Mouse (Mus musculus): ENCODE measurements at regions not wholly inside any gene's neighbourhood (a gene's known extent, or its start where the extent isn't known, plus 50 kb on each side); places are given as distances from the start of the nearest gene placed in this dataset.

DNA sequence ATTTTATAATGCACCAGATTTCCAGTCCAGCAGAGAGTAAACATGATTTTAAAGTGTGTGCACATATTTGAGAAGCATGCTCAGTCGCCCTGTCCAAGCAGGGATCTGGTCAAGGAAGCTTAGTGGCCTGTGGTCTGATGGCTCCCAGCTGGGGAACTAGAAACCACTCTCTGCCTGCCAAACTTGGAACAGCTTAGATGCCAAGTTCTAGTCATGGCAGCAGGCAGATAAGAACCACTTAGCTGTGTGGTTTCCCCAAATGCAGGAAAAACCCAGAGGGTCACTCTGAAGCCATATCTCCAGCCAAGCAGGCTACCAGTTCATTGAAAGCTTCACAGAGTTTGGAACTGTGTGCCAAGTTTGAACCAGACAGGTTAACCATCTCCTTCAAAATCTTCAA lies 86.1 kb downstream of the Fam114a2 start:
- DNase-seq (ENCODE audit: low spot score in 2 of 2), result no peak

GRCm38 (mm10) chr11:57431886-57432285 lies 86.5 kb downstream of the Fam114a2 start:
- DNase-seq (ENCODE audit: low spot score in 2 of 2), result no peak

DNA sequence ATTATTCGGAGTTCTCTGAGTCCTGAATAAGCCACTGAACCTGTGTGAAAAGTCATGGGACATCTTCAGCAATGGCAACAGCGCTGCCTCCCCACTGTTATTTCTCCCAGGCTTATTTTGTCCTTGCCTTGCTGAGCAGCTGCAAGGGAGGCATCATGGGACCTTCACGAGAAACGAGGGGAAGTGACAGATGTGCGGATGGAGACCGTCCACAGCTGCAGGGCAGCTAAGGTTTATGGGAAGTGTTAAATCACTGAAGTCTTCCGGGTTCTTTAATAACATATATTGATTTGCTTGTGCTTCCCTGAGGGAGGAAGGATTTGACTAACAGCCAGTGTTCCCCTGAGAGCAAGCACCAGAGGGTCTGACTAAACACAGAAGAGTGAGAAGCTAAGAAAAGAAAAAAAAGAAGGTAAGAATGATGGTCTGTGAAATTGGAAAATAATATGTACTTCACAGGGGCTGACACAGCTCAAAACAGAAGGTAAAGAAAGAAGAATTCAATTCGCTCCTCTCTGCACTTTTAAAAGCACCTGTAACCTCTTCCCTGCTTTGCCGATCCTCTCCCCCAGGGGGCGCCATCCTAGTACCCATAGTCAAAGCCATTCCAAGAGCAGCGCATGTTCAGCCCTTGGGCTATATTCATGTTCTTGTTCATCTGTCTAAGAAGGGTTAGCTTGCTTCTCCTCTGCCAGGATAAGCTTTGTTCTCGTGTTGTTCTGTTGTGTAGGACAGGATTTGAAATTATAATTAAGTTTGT lies 92.2 kb downstream of the Fam114a2 start:
- peak in 1 of 2 experiments; percentile 33 for DNase-seq (ENCODE audit: low spot score in 2 of 2)

DNA sequence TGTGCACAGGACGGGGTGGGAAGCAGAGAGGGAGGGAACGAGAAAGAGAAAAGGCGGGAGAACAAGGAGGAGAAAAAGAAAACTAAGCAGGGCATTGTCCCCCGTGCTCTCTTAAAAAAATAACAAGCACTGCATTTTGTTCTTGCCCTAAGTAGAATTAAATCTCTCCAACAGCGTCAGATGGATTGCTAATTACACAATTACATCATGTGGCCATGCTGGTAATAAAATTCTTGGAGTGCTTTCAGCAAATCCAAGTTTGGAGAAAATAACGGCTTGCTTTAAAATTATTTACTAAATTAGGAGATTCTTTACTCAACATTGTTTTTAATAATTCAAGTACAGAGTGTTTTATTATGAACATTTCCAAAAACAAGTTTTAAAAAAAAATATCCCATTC lies 99.0 kb downstream of the Fam114a2 start:
- DNase-seq (ENCODE audit: low spot score in 2 of 2), result no peak

DNA sequence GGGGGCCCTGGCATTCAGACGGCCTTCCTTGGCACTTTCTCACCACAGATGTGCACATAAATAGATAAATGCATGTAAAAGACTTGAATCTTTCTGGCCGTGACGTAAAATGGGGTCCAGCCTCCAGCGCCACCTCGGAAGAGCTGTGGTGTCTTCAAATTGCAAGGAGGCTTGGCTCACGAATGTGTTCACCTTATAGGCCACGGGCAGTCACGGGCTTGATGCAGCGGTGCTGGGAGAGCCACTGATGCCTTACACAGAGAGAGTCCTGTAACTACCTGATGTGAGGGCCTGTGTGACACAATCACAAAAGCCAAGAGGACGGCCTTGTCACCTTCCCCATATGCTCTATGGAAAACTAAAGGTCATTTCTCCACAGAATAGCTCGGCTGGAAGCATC lies 102.4 kb downstream of the Fam114a2 start:
- no peak for DNase-seq (ENCODE audit: low spot score in 2 of 2)

DNA sequence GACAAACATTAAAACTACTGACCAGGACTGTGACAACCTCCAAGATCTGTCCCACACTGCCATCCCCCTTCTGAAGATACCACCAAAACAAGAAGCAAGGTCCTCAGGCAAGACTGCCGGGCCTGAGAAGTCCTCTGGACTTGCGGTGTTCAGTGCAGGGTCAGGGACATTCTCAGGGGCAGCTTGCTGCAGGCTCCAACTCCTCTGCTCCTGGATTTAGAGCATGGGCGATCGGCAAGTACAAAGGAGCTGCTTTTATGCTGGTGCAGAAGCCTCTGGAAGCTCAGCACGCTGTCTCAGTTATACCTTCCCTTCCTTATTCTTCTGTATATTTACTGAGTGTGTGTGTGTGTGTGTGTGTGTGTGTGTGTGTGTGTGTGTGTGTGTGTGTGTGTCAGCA lies 103.2 kb downstream of the Fam114a2 start:
- no peak for DNase-seq (ENCODE audit: low spot score in 2 of 2)

DNA sequence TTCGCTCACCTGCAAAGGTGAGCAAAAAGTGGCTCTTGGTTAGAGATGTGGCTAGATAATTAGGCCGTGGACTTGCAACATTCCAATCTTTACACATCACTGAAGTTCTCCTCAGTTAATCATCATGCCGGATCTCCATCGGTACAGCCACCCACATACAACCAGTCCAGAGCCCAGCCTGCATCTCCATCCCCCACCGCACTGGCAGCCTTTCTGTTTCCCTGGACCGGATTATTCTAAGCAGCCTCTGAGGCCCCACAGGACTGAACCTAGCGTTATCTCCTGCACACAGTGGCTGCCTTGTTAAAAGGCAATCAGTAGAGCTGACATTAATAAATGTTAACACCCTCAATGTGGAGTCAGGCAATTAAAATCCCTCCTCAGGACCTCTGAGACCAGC lies 103.7 kb downstream of the Fam114a2 start:
- DNase-seq (ENCODE audit: low spot score in 2 of 2), result no peak

DNA sequence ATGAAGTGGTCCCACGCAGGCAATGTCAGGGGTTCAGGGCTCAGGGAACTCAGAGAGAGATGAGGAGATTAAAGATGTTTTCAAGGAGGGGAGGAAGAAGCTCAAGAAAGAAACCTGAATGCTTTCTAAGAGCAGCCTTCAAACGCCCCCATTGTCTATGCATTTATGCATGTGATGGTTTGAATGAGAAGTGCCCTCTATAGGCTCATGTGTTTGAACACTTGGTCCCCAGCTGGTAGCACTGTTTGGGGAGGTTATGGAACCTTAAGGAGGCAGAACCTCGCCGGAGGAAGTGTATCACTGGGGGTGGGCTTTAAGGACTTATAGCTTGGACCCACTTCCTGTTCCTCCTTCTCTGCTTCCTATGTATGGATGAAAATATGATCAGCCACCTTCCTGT lies 105.1 kb downstream of the Fam114a2 start:
- DNase-seq (ENCODE audit: low spot score in 2 of 2), result no peak

DNA sequence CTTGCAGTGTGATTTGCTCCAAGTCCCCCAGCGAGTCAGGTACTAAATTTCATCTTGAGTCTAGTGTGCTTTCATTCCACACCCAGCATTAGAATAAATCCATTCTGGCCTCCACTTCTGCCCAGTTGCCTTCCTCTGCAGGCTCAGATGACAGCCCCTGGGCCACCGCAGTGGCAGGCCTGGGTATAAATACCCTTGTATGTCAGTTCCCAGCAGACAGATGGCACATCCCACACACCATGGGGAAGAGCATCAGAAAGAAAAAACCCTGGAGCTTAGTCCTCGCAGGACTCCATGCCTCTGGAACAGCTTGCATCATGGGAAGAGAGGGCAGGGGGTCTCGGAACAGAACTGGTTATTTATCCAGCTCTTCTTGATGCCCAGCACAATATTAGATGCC lies 105.7 kb downstream of the Fam114a2 start:
- no peak for DNase-seq (ENCODE audit: low spot score in 2 of 2)

DNA sequence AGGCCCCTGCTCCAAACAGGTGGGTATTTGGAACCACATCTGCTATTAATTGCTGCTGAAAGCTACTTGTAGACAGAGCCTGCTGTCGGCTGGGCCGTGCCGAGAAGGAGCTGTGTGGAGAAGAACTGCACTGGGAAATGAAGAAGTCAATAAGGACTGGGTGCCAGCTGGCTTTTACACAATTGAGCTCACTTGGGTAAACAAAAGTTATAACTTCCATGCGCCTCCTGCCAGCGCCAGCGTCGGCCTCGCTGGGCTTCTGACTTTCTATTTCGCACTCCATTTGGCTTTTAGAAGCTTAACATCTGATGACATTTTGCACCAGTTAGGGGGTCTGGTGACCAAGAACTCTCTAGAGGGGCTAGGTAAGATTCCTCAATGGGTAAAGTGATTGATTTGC lies 114.2 kb downstream of the Fam114a2 start:
- no peak for DNase-seq (ENCODE audit: low spot score in 2 of 2)

- DNase-seq (ENCODE audit: low spot score in 2 of 2), result no peak
Measured at GRCm38 (mm10) chr11:57401610-57402009, 116.8 kb downstream of the Fam114a2 start.

DNA sequence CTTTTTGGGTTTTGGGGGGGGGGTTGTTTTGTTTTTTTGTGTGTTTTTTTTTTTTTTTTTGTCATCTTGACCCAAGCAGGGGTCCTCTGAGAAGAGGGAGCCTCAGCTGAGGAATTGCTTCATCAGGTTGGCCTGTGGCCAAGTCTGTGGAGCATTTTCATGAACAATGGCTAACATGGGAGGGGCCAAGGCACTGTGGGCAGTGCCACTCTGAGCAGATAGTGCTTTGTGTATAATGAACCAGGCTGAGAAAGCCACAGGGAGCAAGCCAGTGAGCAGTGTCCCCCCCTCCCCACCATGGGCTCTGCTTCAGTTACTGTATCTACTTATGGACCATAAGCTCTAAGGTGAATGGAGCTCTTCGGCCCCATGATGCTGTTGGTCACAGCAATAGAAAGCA lies 119.1 kb downstream of the Fam114a2 start:
- no peak for DNase-seq (ENCODE audit: low spot score in 2 of 2)

- DNase-seq (ENCODE audit: low spot score in 2 of 2), result no peak
Measured at GRCm38 (mm10) chr11:57396429-57396828, 122.0 kb downstream of the Fam114a2 start.

DNA sequence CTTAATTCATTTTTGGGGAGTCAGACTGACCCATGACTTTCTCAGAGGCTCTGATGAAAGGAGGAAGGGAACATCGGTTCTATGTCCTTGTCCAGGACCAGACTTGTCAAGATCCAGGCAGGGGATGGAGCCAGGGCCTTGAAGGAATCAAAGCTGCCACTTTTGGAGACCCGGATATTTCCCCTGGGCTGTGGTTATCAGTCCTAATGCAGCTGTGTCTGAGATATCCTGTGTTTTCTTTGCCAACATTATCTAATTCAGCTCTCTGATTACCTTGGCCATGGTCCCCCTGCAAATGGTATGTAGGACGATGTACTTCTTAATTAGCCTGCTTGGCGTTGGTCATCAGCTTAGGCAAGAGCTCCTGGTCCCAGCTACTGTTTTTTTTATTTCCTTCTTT lies 127.6 kb downstream of the Fam114a2 start:
- DNase-seq (ENCODE audit: low spot score in 2 of 2), result no peak
